ENCODE assay signal across 9 mouse cellular contexts in the genomic region with DNA sequence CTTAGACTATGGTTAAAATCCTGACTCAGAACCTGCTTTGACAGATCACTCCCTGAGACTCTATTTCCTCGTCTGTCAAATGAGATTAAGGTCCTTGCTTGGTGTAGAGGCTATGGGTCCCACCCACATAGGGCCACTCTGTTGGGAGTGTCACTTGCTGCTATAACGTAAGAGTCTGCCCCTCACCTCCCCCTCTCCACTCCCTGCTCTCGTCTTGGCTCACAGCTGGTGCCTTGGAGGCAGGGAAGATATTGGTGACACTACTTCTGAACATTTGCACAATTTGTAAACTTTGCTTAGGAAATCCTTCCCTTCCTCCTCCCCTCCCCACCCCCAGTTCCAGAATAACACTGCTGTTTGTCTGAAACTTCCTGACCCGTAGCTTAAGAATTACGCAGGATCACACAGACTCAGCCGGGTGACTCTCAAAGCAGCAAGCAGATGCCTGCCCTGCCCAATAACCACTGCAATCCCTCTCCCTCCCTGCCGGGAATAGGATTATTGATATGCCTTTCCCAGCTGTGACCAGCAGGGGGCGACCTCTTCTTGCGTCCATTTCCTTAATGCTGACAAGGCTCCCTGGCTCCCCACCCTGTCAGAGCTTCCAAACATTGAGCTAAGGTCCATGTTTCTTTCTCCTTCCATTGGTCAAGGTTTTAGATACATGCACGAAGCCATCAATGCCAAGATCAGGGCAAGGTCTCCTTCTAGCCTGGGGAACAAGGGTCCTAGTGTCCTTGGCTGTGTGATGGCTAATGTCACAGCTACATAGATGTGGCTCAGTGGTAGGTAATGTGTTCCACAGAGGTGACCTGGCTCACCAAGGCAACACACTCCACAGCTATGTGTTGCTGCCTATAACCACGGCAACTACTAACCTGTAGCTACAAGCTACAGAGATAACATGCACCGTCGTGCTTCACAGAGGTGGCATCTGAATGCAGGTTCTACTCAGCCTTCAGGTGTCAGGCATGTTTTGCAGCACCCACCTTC.
DNase-seq lines count a peak whose midpoint lies in the region; ATAC-seq and TF ChIP-seq lines count a peak whose summit lies in the region.
"Had no signal": no experiment of that assay in that cellular context is flagged by ENCODE, and none has a peak within 500 bp of the region (broad histone marks: within the 10 kb centered on the region; RNA-seq: fewer than 3 reads in every experiment).

No protein-coding gene starts in this region.

- H3K9ac ChIP-seq in hindbrain, postnatal 0 days (replicated peaks; ENCODE audit: low read length), result no peak overlapping the region

- 0 out of 2 replicates have a peak, but pooled peaks cover 3% of the 10 kb centered on the region for H3K4me1 ChIP-seq in hindbrain, postnatal 0 days (ENCODE audit: insufficient read depth, low read length)

- DNase-seq in Muller cell, postnatal 12 days (ENCODE audit: inconsistent ontology term), result peak; percentile 73
- DNase-seq in cerebellum, adult 9-10 months, result peak; percentile 44
- DNase-seq in frontal cortex, postnatal 10 days (ENCODE audit: low spot score in 2 of 2), result peak; percentile 52 to 76
- peak; percentile 87 for DNase-seq in hindbrain, postnatal 0 days (ENCODE audit: low spot score)
- DNase-seq in left cerebral cortex, adult 18-20 months (ENCODE audit: low spot score in 2 of 2), result peak; percentile 83 to 86
- DNase-seq in right cerebral cortex, adult 2 months (ENCODE audit: low spot score in 2 of 2), result peak; percentile 86 to 88
- DNase-seq in urinary bladder, postnatal 25 days (ENCODE audit: low spot score), result peak; percentile 77

- 26% methylated on average over 13 of the region's 13 CpGs for WGBS in hindbrain, postnatal 0 days

- H3K4me3 ChIP-seq in hindbrain, postnatal 0 days (ENCODE audit: low read length), result no peak overlapping the region

- H3K4me2 ChIP-seq in hindbrain, postnatal 0 days (ENCODE audit: low read depth, low read length), result no peak overlapping the region

- peak; percentile 98 for TF ChIP-seq CTCF in hindbrain, postnatal 0 days (IDR thresholded peaks at IDR 0.05; ENCODE audit: low read depth)

- no peaks in the 10 kb centered on the region for H3K9me3 ChIP-seq in hindbrain, postnatal 0 days (ENCODE audit: low read length)

- no peaks in the 10 kb centered on the region for H3K36me3 ChIP-seq in hindbrain, postnatal 0 days (ENCODE audit: insufficient read depth, low read length)

- no peaks in the 10 kb centered on the region for H3K27me3 ChIP-seq in hindbrain, postnatal 0 days (ENCODE audit: insufficient read depth, low read length)

- H3K27ac ChIP-seq in hindbrain, postnatal 0 days, result no peak overlapping the region
- H3K27ac ChIP-seq: macrophage had no signal

- ATAC-seq in hindbrain, postnatal 0 days, result peak; percentile 76
- peak; percentile 84 for ATAC-seq in megakaryocyte progenitor cell, adult 5-6 weeks (replicated peaks; ENCODE audit: poor library complexity)
